Mouse (Mus musculus) bone marrow macrophage, adult 2 months (primary cell): ENCODE measurements around the gene Pmf1. TPM values are rescaled to one million over a fixed set of nuclear protein-coding genes. Genes with fewer than 3 reads are reported as not detected.
"Not testable (repeated sequence)": the region's sequence is repeated elsewhere in the genome, so short reads cannot be mapped to it uniquely, and the experiment has no call there.

Experiments
- H3K27ac ChIP-seq: 2 replicates; pipeline ENCODE4 v1.5.1; 2012; ENCODE audit warnings: low read depth, low read length; ENCODE audit not compliant: insufficient read depth
- H3K4me1 ChIP-seq: 2 replicates; pipeline ENCODE4 v1.6.1; 2012; ENCODE audit warnings: low read length; ENCODE audit not compliant: control insufficient read depth, insufficient read depth
- H3K4me3 ChIP-seq: 2 replicates; pipeline ENCODE4 v1.5.1; 2012; ENCODE audit warnings: mild to moderate bottlenecking, low read length, moderate library complexity; ENCODE audit not compliant: insufficient read depth
- CTCF ChIP-seq: IDR thresholded peaks from 2 replicates; pipeline ENCODE4 v1.5.1; 2012; ENCODE audit warnings: low read depth, mild to moderate bottlenecking, low read length, moderate library complexity
- POLR2A ChIP-seq: IDR thresholded peaks from 2 replicates; pipeline ENCODE4 v1.6.1; 2012; ENCODE audit warnings: mild to moderate bottlenecking, low read depth, low read length, borderline replicate concordance
- polyA plus RNA-seq: library from polyadenylated mRNA; stranded (reverse); fragments of >200 nt; gene quantifications from 2 replicates; pipeline ENCODE4 v1.2.4, GENCODE M21; 2012; ENCODE audit not compliant: missing spikeins, insufficient read depth, insufficient read length

Gene Pmf1
- polyA plus RNA-seq, 1 experiment = 59.7 TPM

DNA sequence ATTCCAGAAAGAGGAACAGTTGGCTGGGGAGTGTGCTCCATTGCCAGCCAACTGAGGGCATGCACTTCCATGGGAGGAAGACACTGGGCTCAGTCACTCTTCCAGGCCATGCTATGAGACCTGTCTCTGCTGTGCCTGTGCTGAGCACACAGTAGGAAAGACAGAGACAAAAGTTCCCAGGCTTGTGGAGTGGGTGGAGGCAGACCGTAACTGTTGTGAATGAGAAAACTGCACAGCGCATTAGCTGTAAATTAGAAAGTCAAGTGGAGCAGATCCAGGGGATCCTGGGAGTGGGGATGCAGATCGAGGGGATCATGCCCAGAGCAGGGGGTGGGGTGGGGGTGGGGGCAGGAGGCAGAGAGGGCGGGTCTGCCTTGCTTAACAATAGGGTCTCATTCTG lies 29.5 kb upstream of the Pmf1 start:
- Histone ChIP-seq H3K4me3 (no peak overlapping the region), H3K27ac (no peak overlapping the region), H3K4me1 (peaks cover 26% of the 10 kb centered on the region)
- TF ChIP-seq CTCF (no peak), POLR2A (no peak)

GRCm38 (mm10) chr3:88437454-88437853 lies 27.3 kb upstream of the Pmf1 start:
- Histone ChIP-seq H3K4me3 (no peak overlapping the region), H3K4me1 (peaks cover 16% of the 10 kb centered on the region), H3K27ac (no peak overlapping the region)
- TF ChIP-seq POLR2A (no peak), CTCF (no peak)

GRCm38 (mm10) chr3:88436395-88437201 lies 26.5 kb upstream of the Pmf1 start:
- H3K4me1 ChIP-seq = peaks cover 13% of the 10 kb centered on the region
- TF ChIP-seq CTCF (no peak), POLR2A (no peak)
- H3K27ac ChIP-seq = no peak overlapping the region
- H3K4me3 ChIP-seq = no peak overlapping the region

GRCm38 (mm10) chr3:88435515-88435914 lies 25.4 kb upstream of the Pmf1 start:
- H3K27ac ChIP-seq = no peak overlapping the region
- TF ChIP-seq CTCF (no peak), POLR2A (no peak)
- H3K4me3 ChIP-seq = no peak overlapping the region
- H3K4me1 ChIP-seq = peaks cover 8% of the 10 kb centered on the region; the same call in 1 of the 2 replicates

DNA sequence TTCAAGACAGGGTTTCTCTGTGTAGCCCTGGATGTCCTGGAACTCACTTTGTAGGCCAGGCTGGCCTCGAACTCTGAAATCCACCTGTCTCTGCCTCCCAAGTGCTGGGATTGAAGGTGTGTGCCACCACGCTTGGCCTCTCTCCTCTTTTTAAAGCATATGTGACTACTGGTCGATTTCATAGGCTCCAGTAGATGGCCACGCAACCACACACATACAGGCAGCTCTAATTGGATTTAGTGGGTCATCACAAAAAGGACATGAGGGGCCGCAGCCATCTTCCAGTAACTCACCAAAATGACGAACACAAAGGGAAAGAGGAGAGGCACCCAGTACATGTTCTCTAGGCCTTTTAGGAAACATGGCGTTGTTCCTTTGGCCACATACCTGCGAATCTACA lies 18.5 kb upstream of the Pmf1 start:
- H3K27ac ChIP-seq, H3K4me3 ChIP-seq, H3K4me1 ChIP-seq: not testable (repeated sequence)

DNA sequence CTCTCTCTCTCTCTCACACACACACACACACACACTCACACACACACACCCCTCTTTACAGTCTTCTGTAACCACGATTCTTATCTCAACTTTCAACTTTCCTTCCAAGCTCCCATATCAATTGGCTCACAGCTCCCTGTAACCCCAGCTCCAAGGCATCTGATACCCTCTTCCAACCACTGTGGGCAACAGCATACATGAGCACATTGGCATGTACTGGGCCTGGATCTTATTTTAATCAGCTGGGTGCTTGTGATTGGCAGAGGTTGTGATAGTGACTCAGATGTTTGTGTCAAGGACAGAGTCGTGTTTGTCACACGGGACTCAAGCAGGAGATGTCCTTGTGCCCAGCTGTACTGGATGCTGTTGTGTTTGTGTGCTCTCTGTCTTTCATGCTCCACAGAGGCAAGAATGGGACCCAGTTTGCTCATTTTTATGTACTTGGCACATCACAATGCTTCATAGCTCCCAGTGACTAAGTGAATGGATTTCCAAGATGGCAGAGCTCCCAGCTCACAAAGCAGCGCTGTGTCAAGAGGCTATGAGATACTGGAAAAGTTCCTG lies 17.3 kb upstream of the Pmf1 start:
- Histone ChIP-seq H3K4me3 (no peak overlapping the region), H3K4me1 (peaks cover 16% of the 10 kb centered on the region), H3K27ac (no peak overlapping the region)
- no peak for TF ChIP-seq POLR2A
- no peak for TF ChIP-seq CTCF

DNA sequence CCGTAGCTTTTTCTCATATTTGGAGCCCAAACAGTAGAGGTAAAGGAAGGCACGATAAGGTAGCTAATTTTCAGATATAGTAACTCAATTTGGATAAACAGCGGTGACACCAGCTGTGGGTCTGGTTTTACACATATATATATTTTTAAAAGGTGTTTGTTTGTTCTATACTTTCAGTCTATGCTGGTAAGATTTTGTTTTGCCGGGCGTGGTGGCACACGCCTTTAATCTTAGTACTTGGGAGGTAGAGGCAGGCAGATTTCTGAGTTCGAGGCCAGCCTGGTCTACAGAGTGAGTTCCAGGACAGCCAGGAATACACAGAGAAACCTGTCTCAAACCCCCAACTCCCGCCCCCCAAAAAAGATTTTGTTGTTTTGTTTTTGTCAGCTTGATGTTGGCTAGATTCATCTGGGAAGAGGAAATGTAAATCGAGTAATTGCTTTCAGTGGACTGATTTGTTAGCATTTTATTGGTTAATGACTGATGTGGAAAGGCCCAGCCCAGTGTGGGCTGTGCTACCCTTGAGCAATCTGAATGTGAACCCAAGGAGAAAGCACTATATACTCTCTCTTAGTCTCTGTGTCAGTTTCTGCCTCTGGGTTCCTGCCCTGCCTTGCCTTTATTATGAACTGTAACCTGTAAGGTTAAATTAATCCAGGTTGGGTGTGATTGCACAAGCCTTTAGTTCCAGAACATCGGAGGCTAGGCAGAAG lies 15.7 kb upstream of the Pmf1 start:
- TF ChIP-seq CTCF (no peak), POLR2A (no peak)
- Histone ChIP-seq H3K4me1 (peaks cover 24% of the 10 kb centered on the region), H3K4me3 (no peak overlapping the region), H3K27ac (no peak overlapping the region)

DNA sequence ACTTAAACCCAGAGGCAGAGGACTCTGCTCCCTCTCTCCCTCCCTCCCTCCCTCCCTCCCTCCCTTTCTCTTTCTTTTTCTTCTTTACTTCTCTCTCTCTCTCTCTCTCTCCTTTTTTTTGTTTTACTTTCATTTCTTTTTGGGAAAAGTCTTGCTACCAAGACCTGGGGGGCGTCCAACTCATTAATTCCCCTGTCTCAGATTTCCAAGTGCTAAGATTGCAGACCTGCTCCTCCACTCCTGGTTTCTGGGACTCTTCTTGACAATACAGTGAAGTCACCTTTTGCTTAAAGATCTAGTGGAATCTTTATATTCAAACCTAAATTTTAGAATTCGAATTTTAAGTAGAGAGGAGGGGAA lies 15.2 kb upstream of the Pmf1 start:
- H3K4me3 ChIP-seq = peak overlapping the region; percentile 24; the same call in 1 of the 2 replicates
- H3K4me1 ChIP-seq = peaks cover 24% of the 10 kb centered on the region
- no peak overlapping the region for H3K27ac ChIP-seq
- no peak for TF ChIP-seq CTCF
- TF ChIP-seq POLR2A = no peak

DNA sequence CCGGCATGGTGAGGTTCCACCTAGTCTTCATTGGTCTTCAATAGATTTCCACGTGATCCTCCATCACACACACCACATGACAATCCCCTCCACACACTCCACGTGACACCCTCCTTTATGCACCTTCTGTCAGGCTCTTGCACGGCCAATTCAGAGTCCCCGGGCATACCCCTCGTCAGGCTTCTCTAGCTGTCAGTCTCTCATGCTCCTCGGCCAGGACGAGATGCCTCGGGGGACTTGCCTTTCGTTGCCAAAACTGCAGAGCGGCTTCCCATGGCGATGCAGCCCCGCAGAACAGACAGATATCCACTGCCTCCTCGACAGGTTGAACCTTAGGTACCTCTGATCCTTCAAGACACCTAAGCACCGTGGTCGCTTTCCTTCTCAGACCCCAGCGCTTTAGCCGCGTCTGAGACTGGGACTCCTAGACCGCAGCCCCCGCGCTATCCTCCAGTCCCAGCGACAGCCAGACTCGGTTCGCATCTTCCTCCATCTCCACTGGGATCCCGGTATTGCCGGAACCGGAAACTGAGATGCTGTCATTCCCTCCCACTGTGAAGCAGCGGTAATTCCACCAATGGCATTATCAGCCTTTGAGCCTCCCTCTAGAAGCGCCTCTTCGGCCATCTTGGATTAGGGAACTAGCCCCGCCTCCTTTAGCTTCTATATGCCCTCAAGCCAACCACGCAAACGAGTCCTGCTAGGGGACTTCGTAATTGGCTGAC lies 14.6 kb upstream of the Pmf1 start, which contains the start of gene Slc25a44:
Gene Slc25a44, minus strand, starts transcription at position 535 of the 725 bp plus-strand sequence.
- Histone ChIP-seq H3K4me3 (peak within 1 kb of the TSS; percentile 76), H3K27ac (peak within 1 kb of the TSS; percentile 57), H3K4me1 (peaks cover 24% of the 10 kb centered on the region)
- TF ChIP-seq POLR2A = no peak
- no peak for TF ChIP-seq CTCF
